Mouse (Mus musculus): Measurements from ENCODE around the gene Rrp36. TPM values are rescaled to one million over a fixed set of nuclear protein-coding genes. Genes with fewer than 3 reads are reported as not detected.

Rrp36 gene
- polyA plus RNA-seq, 1 experiment: 29.5 TPM

- TF ChIP-seq POLR2A (IDR thresholded peaks at IDR 0.05; ENCODE audit: extremely low read depth, insufficient read depth, low read length) (no peak), CTCF (IDR thresholded peaks at IDR 0.05; ENCODE audit: extremely low read depth, insufficient read depth, low read length) (no peak)
- Histone ChIP-seq H3K27ac (ENCODE audit: insufficient read depth, low read length) (no peak overlapping the region), H3K4me1 (ENCODE audit: control insufficient read depth, insufficient read depth, low read length) (no peaks in the 10 kb centered on the region), H3K4me3 (ENCODE audit: insufficient read depth, low read length) (no peak overlapping the region)
Observed at GRCm38 (mm10) chr17:46691390-46691789, 17.2 kb upstream of the Rrp36 start.

GRCm38 (mm10) chr17:46690665-46691064 is 16.5 kb upstream of the Rrp36 start:
- TF ChIP-seq POLR2A (IDR thresholded peaks at IDR 0.05; ENCODE audit: extremely low read depth, insufficient read depth, low read length) (no peak), CTCF (IDR thresholded peaks at IDR 0.05; ENCODE audit: extremely low read depth, insufficient read depth, low read length) (no peak)
- Histone ChIP-seq H3K4me1 (ENCODE audit: control insufficient read depth, insufficient read depth, low read length) (no peaks in the 10 kb centered on the region), H3K27ac (ENCODE audit: insufficient read depth, low read length) (no peak overlapping the region), H3K4me3 (ENCODE audit: insufficient read depth, low read length) (no peak overlapping the region)

- TF ChIP-seq CTCF (IDR thresholded peaks at IDR 0.05; ENCODE audit: extremely low read depth, insufficient read depth, low read length): no peak
- TF ChIP-seq POLR2A (IDR thresholded peaks at IDR 0.05; ENCODE audit: extremely low read depth, insufficient read depth, low read length): no peak
- Histone ChIP-seq H3K4me1 (ENCODE audit: control insufficient read depth, insufficient read depth, low read length) (no peaks in the 10 kb centered on the region), H3K27ac (ENCODE audit: insufficient read depth, low read length) (no peak overlapping the region), H3K4me3 (ENCODE audit: insufficient read depth, low read length) (no peak overlapping the region)
Observed at GRCm38 (mm10) chr17:46685913-46686312, 11.8 kb upstream of the Rrp36 start.

- H3K4me1 ChIP-seq (ENCODE audit: control insufficient read depth, insufficient read depth, low read length): peaks cover 3% of the 10 kb centered on the region; the same call in 1 of the 2 replicates
- H3K27ac ChIP-seq (ENCODE audit: insufficient read depth, low read length): no peak overlapping the region
- TF ChIP-seq POLR2A (IDR thresholded peaks at IDR 0.05; ENCODE audit: extremely low read depth, insufficient read depth, low read length) (no peak), CTCF (IDR thresholded peaks at IDR 0.05; ENCODE audit: extremely low read depth, insufficient read depth, low read length) (no peak)
- no peak overlapping the region for H3K4me3 ChIP-seq (ENCODE audit: insufficient read depth, low read length)
Observed at GRCm38 (mm10) chr17:46682654-46683389, 8.7 kb upstream of the Rrp36 start.

- TF ChIP-seq CTCF (IDR thresholded peaks at IDR 0.05; ENCODE audit: extremely low read depth, insufficient read depth, low read length) (no peak), POLR2A (IDR thresholded peaks at IDR 0.05; ENCODE audit: extremely low read depth, insufficient read depth, low read length) (no peak)
- H3K27ac ChIP-seq (ENCODE audit: insufficient read depth, low read length): no peak overlapping the region
- peaks cover 3% of the 10 kb centered on the region; the same call in 1 of the 2 replicates for H3K4me1 ChIP-seq (ENCODE audit: control insufficient read depth, insufficient read depth, low read length)
- peak overlapping the region; percentile 89 for H3K4me3 ChIP-seq (ENCODE audit: insufficient read depth, low read length)
Observed at GRCm38 (mm10) chr17:46681466-46682118, 7.4 kb upstream of the Rrp36 start.

- peaks cover 3% of the 10 kb centered on the region; the same call in 1 of the 2 replicates for H3K4me1 ChIP-seq (ENCODE audit: control insufficient read depth, insufficient read depth, low read length)
- TF ChIP-seq CTCF (IDR thresholded peaks at IDR 0.05; ENCODE audit: extremely low read depth, insufficient read depth, low read length): no peak
- peak; percentile 53 for TF ChIP-seq POLR2A (IDR thresholded peaks at IDR 0.05; ENCODE audit: extremely low read depth, insufficient read depth, low read length)
- peak within 1 kb of the TSS; percentile 89 for H3K4me3 ChIP-seq (ENCODE audit: insufficient read depth, low read length)
- H3K27ac ChIP-seq (ENCODE audit: insufficient read depth, low read length): no peak within 1 kb of the TSS
Observed at GRCm38 (mm10) chr17:46680760-46681373, 6.7 kb upstream of the Rrp36 start, which contains the start of gene Klhdc3. Gene Klhdc3 (minus strand): TSS chr17:46680914.

- no peak for TF ChIP-seq POLR2A (IDR thresholded peaks at IDR 0.05; ENCODE audit: extremely low read depth, insufficient read depth, low read length)
- TF ChIP-seq CTCF (IDR thresholded peaks at IDR 0.05; ENCODE audit: extremely low read depth, insufficient read depth, low read length): no peak
- Histone ChIP-seq H3K4me3 (ENCODE audit: insufficient read depth, low read length) (peak overlapping the region; percentile 89), H3K4me1 (ENCODE audit: control insufficient read depth, insufficient read depth, low read length) (peaks cover 3% of the 10 kb centered on the region; the same call in 1 of the 2 replicates), H3K27ac (ENCODE audit: insufficient read depth, low read length) (no peak overlapping the region)
Observed at GRCm38 (mm10) chr17:46679843-46680759, 5.9 kb upstream of the Rrp36 start.

- Histone ChIP-seq H3K27ac (ENCODE audit: insufficient read depth, low read length) (no peak overlapping the region), H3K4me1 (ENCODE audit: control insufficient read depth, insufficient read depth, low read length) (peaks cover 3% of the 10 kb centered on the region; the same call in 1 of the 2 replicates), H3K4me3 (ENCODE audit: insufficient read depth, low read length) (peak overlapping the region; percentile 89; the same call in 1 of the 2 replicates)
- TF ChIP-seq POLR2A (IDR thresholded peaks at IDR 0.05; ENCODE audit: extremely low read depth, insufficient read depth, low read length) (no peak), CTCF (IDR thresholded peaks at IDR 0.05; ENCODE audit: extremely low read depth, insufficient read depth, low read length) (no peak)
Observed at GRCm38 (mm10) chr17:46678911-46679310, 4.8 kb upstream of the Rrp36 start.
